Mouse (Mus musculus): ENCODE data around the gene Ctc1.

GRCm38 (mm10) chr11:69008182-69009121 is 7.3 kb upstream of the Ctc1 start, which contains the start of gene Pfas:
- no peak for TF ChIP-seq CTCF (IDR thresholded peaks at IDR 0.05; ENCODE audit: insufficient read depth, low read depth, low read length)
- TF ChIP-seq POLR2A (IDR thresholded peaks at IDR 0.05; ENCODE audit: insufficient read depth, low read depth, low read length) = peak; percentile 62
